Mouse (Mus musculus) liver, embryonic 16.5 days (tissue): ENCODE measurements around the gene Fstl1. TPM values are rescaled to one million over a fixed set of nuclear protein-coding genes. Genes with fewer than 3 reads are reported as not detected.
A peak's percentile ranks its signal among the peaks of the same experiment; 100 is the strongest.

ENCODE experiments used
- ATAC-seq: fragments of 200-750 bp; cut with Nextera tagmentation; 2 replicates; pipeline ENCODE4 v1.8.0; 2017; ENCODE audit warnings: low read depth, mild to moderate bottlenecking, moderate number of reproducible peaks, moderate library complexity
- H3K27ac ChIP-seq: fragments of 300-500 bp; sonication (generic); 2 replicates; pipeline ENCODE4 v1.5.1; 2014; ENCODE audit warnings: mild to moderate bottlenecking, low read length
- H3K27me3 ChIP-seq: fragments of 300-500 bp; sonication (generic); 2 replicates; pipeline ENCODE4 v1.6.1; 2014; ENCODE audit warnings: low read depth, low read length, mixed read lengths; ENCODE audit not compliant: control insufficient read depth, insufficient read depth
- H3K36me3 ChIP-seq: fragments of 300-500 bp; sonication (generic); 2 replicates; pipeline ENCODE4 v1.6.1; 2014; ENCODE audit warnings: mild to moderate bottlenecking; ENCODE audit not compliant: control insufficient read depth, insufficient read depth
- H3K4me1 ChIP-seq: fragments of 300-500 bp; sonication (generic); 2 replicates; pipeline ENCODE4 v1.6.1; 2014; ENCODE audit warnings: low read depth, low read length, mixed read lengths; ENCODE audit not compliant: control insufficient read depth
- H3K4me2 ChIP-seq: fragments of 300-500 bp; sonication (generic); 2 replicates; pipeline ENCODE4 v1.6.1; 2014; ENCODE audit warnings: low read depth, low read length, mixed read lengths
- H3K4me3 ChIP-seq: fragments of 300-500 bp; sonication (generic); 2 replicates; pipeline ENCODE4 v1.5.1; 2014; ENCODE audit warnings: low read depth, mild to moderate bottlenecking, low read length
- H3K9ac ChIP-seq: fragments of 300-500 bp; sonication (generic); 2 replicates; pipeline ENCODE4 v1.6.1; 2014; ENCODE audit warnings: low read depth, low read length
- H3K9me3 ChIP-seq: fragments of 300-500 bp; sonication (generic); replicated peaks from 2 replicates; pipeline ENCODE4 v1.6.1; 2016; ENCODE audit warnings: low read length; ENCODE audit not compliant: control insufficient read depth
- WGBS: fragments of 180-500 bp; shearing (Covaris S2); extraction: QIAGEN DNeasy Blood & Tissue Kit; methylation state at CpG from one replicate; pipeline ENCODE4 v1.1.7; 2014; ENCODE audit not compliant: insufficient replicate concordance; 5-methylcytosine and 5-hydroxymethylcytosine counted together
- polyA plus RNA-seq: library from polyadenylated mRNA; unstranded; fragments of >200 nt; fragmentation: Nextera tagmentation; extraction: Ambion mirVana; gene quantifications from 2 replicates; pipeline ENCODE4 v1.2.1, GENCODE M21; 2015

Fstl1 gene
- polyA plus RNA-seq, 1 experiment from 2014 or later: 21.5 TPM

GRCm38 (mm10) chr16:37831041-37831440, 54.4 kb downstream of the Fstl1 start:
- ATAC-seq: no peak
- WGBS: 61% methylated on average over 7 of the region's 7 CpGs
- Histone ChIP-seq H3K9me3 (no peaks in the 10 kb centered on the region), H3K27me3 (no peaks in the 10 kb centered on the region), H3K4me1 (peaks cover 2% of the 10 kb centered on the region; the same call in 1 of the 2 replicates), H3K4me3 (no peak overlapping the region), H3K36me3 (no peaks in the 10 kb centered on the region), H3K27ac (no peak overlapping the region), H3K4me2 (no peak overlapping the region), H3K9ac (no peak overlapping the region)

- Histone ChIP-seq H3K4me2 (no peak overlapping the region), H3K4me1 (peaks cover 2% of the 10 kb centered on the region; the same call in 1 of the 2 replicates), H3K9ac (no peak overlapping the region), H3K27me3 (no peaks in the 10 kb centered on the region), H3K4me3 (no peak overlapping the region), H3K36me3 (no peaks in the 10 kb centered on the region), H3K9me3 (no peaks in the 10 kb centered on the region), H3K27ac (no peak overlapping the region)
- ATAC-seq: no peak
- WGBS: 43% methylated on average over 3 of the region's 3 CpGs
These were observed 60.9 kb downstream of the Fstl1 start for GRCm38 (mm10) chr16:37837571-37837970.

- Histone ChIP-seq H3K4me1 (no peaks in the 10 kb centered on the region; the same call in 1 of the 2 replicates), H3K36me3 (no peaks in the 10 kb centered on the region), H3K27ac (no peak overlapping the region), H3K4me2 (no peak overlapping the region), H3K9ac (no peak overlapping the region), H3K9me3 (no peaks in the 10 kb centered on the region), H3K4me3 (no peak overlapping the region), H3K27me3 (no peaks in the 10 kb centered on the region)
- ATAC-seq: no peak
- WGBS: 69% methylated on average over 2 of the region's 2 CpGs
These were observed 65.8 kb downstream of the Fstl1 start for GRCm38 (mm10) chr16:37842439-37842838.

- H3K4me3 ChIP-seq: no peak overlapping the region
- no peak overlapping the region for H3K27ac ChIP-seq
- WGBS: 60% methylated on average over 12 of the region's 12 CpGs
- H3K4me2 ChIP-seq: no peak overlapping the region
- no peak for ATAC-seq
- no peaks in the 10 kb centered on the region for H3K9me3 ChIP-seq
- H3K4me1 ChIP-seq: no peaks in the 10 kb centered on the region; the same call in 1 of the 2 replicates
- H3K9ac ChIP-seq: no peak overlapping the region
- no peaks in the 10 kb centered on the region for H3K27me3 ChIP-seq
- no peaks in the 10 kb centered on the region for H3K36me3 ChIP-seq
These were observed 67.1 kb downstream of the Fstl1 start for GRCm38 (mm10) chr16:37843740-37844139.

GRCm38 (mm10) chr16:37845202-37845925, 68.7 kb downstream of the Fstl1 start:
- WGBS: 34% methylated on average over 7 of the region's 7 CpGs
- no peaks in the 10 kb centered on the region for H3K27me3 ChIP-seq
- no peak overlapping the region for H3K4me3 ChIP-seq
- H3K9me3 ChIP-seq: no peaks in the 10 kb centered on the region
- H3K9ac ChIP-seq: no peak overlapping the region
- no peaks in the 10 kb centered on the region; the same call in 1 of the 2 replicates for H3K4me1 ChIP-seq
- no peak for ATAC-seq
- no peaks in the 10 kb centered on the region for H3K36me3 ChIP-seq
- no peak overlapping the region for H3K27ac ChIP-seq
- H3K4me2 ChIP-seq: no peak overlapping the region

GRCm38 (mm10) chr16:37847081-37847480, 70.4 kb downstream of the Fstl1 start:
- Histone ChIP-seq H3K4me3 (no peak overlapping the region), H3K9ac (no peak overlapping the region), H3K4me2 (no peak overlapping the region), H3K9me3 (no peaks in the 10 kb centered on the region), H3K27ac (no peak overlapping the region), H3K4me1 (no peaks in the 10 kb centered on the region; the same call in 1 of the 2 replicates), H3K27me3 (no peaks in the 10 kb centered on the region), H3K36me3 (no peaks in the 10 kb centered on the region)
- WGBS: 43% methylated on average over 3 of the region's 3 CpGs
- no peak for ATAC-seq

GRCm38 (mm10) chr16:37851366-37851765, 74.7 kb downstream of the Fstl1 start:
- no peaks in the 10 kb centered on the region for H3K36me3 ChIP-seq
- H3K4me1 ChIP-seq: peaks cover under 1% of the 10 kb centered on the region; the same call in 1 of the 2 replicates
- H3K4me2 ChIP-seq: no peak overlapping the region
- H3K9me3 ChIP-seq: no peaks in the 10 kb centered on the region
- WGBS: 29% methylated on average over 5 of the region's 5 CpGs
- no peak overlapping the region for H3K4me3 ChIP-seq
- no peak overlapping the region for H3K9ac ChIP-seq
- H3K27ac ChIP-seq: no peak overlapping the region
- ATAC-seq: peak; percentile 51; the same call in 1 of the 2 replicates
- H3K27me3 ChIP-seq: no peaks in the 10 kb centered on the region

GRCm38 (mm10) chr16:37853279-37853678, 76.6 kb downstream of the Fstl1 start:
- Histone ChIP-seq H3K4me2 (no peak overlapping the region), H3K4me1 (peaks cover 3% of the 10 kb centered on the region; the same call in 1 of the 2 replicates), H3K9me3 (no peaks in the 10 kb centered on the region), H3K27me3 (no peaks in the 10 kb centered on the region), H3K36me3 (no peaks in the 10 kb centered on the region), H3K27ac (no peak overlapping the region), H3K9ac (no peak overlapping the region), H3K4me3 (no peak overlapping the region)
- ATAC-seq: no peak
- 59% methylated on average over 9 of the region's 9 CpGs for WGBS

GRCm38 (mm10) chr16:37854054-37854453, 77.4 kb downstream of the Fstl1 start:
- no peak overlapping the region for H3K9ac ChIP-seq
- no peaks in the 10 kb centered on the region for H3K27me3 ChIP-seq
- no peak for ATAC-seq
- WGBS: 61% methylated on average over 14 of the region's 14 CpGs
- H3K4me1 ChIP-seq: peaks cover 3% of the 10 kb centered on the region; the same call in 1 of the 2 replicates
- no peaks in the 10 kb centered on the region for H3K9me3 ChIP-seq
- H3K27ac ChIP-seq: no peak overlapping the region
- no peaks in the 10 kb centered on the region for H3K36me3 ChIP-seq
- H3K4me2 ChIP-seq: no peak overlapping the region
- no peak overlapping the region for H3K4me3 ChIP-seq
